Mouse (Mus musculus) spleen, postnatal 4 days (tissue): ENCODE results near the gene Sel1l2.

Experiments used
- DNase-seq, 2 experiments: peaks; one replicate each; pipeline ENCODE4 v3.0.0; 2022; ENCODE audit warnings: low spot score in 2 of 2

The Sel1l2 gene

GRCm38 (mm10) chr2:140389525-140389924 lies at the start of gene Sel1l2:
TSS of gene Sel1l2 (minus strand) at chr2:140389706.
- no peak for DNase-seq

- no peak for DNase-seq
Measured at GRCm38 (mm10) chr2:140439081-140439480, 49.6 kb upstream of the Sel1l2 start.

- DNase-seq, result no peak
Measured at GRCm38 (mm10) chr2:140427283-140427682, 37.8 kb upstream of the Sel1l2 start.

GRCm38 (mm10) chr2:140425844-140426243 lies 36.3 kb upstream of the Sel1l2 start:
- DNase-seq, result no peak

GRCm38 (mm10) chr2:140395744-140396231 lies 6.3 kb upstream of the Sel1l2 start:
- DNase-seq, result peak; percentile 17 to 69

- peak; percentile 91 to 95 for DNase-seq
Measured at GRCm38 (mm10) chr2:140395179-140395578, 5.7 kb upstream of the Sel1l2 start, which contains the start of gene Macrod2. TSS of gene Macrod2 (plus strand) at chr2:140395309.

- DNase-seq, result no peak
Measured at GRCm38 (mm10) chr2:140364804-140365203, 24.7 kb downstream of the Sel1l2 start.

GRCm38 (mm10) chr2:140359905-140360304 lies 29.6 kb downstream of the Sel1l2 start:
- no peak for DNase-seq

- no peak for DNase-seq
Measured at GRCm38 (mm10) chr2:140342394-140342793, 47.1 kb downstream of the Sel1l2 start.

GRCm38 (mm10) chr2:140330508-140331306 lies 58.8 kb downstream of the Sel1l2 start:
- no peak for DNase-seq

GRCm38 (mm10) chr2:140302976-140303708 lies 86.4 kb downstream of the Sel1l2 start:
- DNase-seq, result no peak

- no peak for DNase-seq
Measured at GRCm38 (mm10) chr2:140297155-140297554, 92.4 kb downstream of the Sel1l2 start.

- DNase-seq, result no peak
Measured at GRCm38 (mm10) chr2:140293820-140294219, 95.7 kb downstream of the Sel1l2 start.

- no peak for DNase-seq
Measured at GRCm38 (mm10) chr2:140280808-140281207, 108.7 kb downstream of the Sel1l2 start.

- DNase-seq, result no peak
Measured at GRCm38 (mm10) chr2:140255595-140256141, 133.8 kb downstream of the Sel1l2 start.

- no peak for DNase-seq
Measured at GRCm38 (mm10) chr2:140254256-140254655, 135.2 kb downstream of the Sel1l2 start.

GRCm38 (mm10) chr2:140243105-140243504 lies 146.4 kb downstream of the Sel1l2 start:
- no peak for DNase-seq

- DNase-seq, result no peak
Measured at GRCm38 (mm10) chr2:140242398-140242797, 147.1 kb downstream of the Sel1l2 start.

GRCm38 (mm10) chr2:140237245-140237644 lies 152.3 kb downstream of the Sel1l2 start:
- DNase-seq, result no peak

GRCm38 (mm10) chr2:140230295-140230694 lies 159.2 kb downstream of the Sel1l2 start:
- DNase-seq, result no peak

GRCm38 (mm10) chr2:140220325-140220724 lies 169.2 kb downstream of the Sel1l2 start:
- no peak for DNase-seq

GRCm38 (mm10) chr2:140215965-140216364 lies 173.5 kb downstream of the Sel1l2 start:
- no peak for DNase-seq
